8 mouse cellular contexts compared by ENCODE assay signal in genomic region chr15:103299644-103300043, GRCm38 (mm10). TPM values are rescaled to one million over a fixed set of nuclear protein-coding genes. Genes with fewer than 3 reads are reported as not detected.
DNase-seq lines count a peak whose midpoint lies in the region; ATAC-seq and TF ChIP-seq lines count a peak whose summit lies in the region.

No protein-coding gene starts in this region.

- peak overlapping the region; percentile 35 for H3K4me2 ChIP-seq in lung, embryonic 14.5 days
- H3K4me2 ChIP-seq in hindbrain, embryonic 16.5 days (ENCODE audit: low read length) = peak overlapping the region; percentile 58
- H3K4me2 ChIP-seq in neural tube, embryonic 12.5 days (replicated peaks) = peak overlapping the region; percentile 66

- ATAC-seq in lung, embryonic 14.5 days (ENCODE audit: insufficient read depth) = no peak
- ATAC-seq in hindbrain, embryonic 16.5 days = peak; percentile 7
- ATAC-seq in neural tube, embryonic 12.5 days (ENCODE audit: low FRiP score, low read depth) = peak; percentile 1

- H3K27ac ChIP-seq in lung, embryonic 14.5 days (ENCODE audit: low read depth) = peak overlapping the region; percentile 84
- peak overlapping the region; percentile 97 for H3K27ac ChIP-seq in hindbrain, embryonic 16.5 days (ENCODE audit: low read depth, low read length)
- H3K27ac ChIP-seq in neural tube, embryonic 12.5 days = peak overlapping the region; percentile 99

- H3K4me1 ChIP-seq in lung, embryonic 14.5 days (ENCODE audit: insufficient read depth) = peaks cover 42% of the 10 kb centered on the region
- peaks cover 71% of the 10 kb centered on the region for H3K4me1 ChIP-seq in hindbrain, embryonic 16.5 days (ENCODE audit: control insufficient read depth, insufficient read depth, low read depth, low read length)
- H3K4me1 ChIP-seq in neural tube, embryonic 12.5 days = peaks cover 95% of the 10 kb centered on the region

- peaks cover 33% of the 10 kb centered on the region for H3K36me3 ChIP-seq in lung, embryonic 14.5 days (ENCODE audit: insufficient read depth)
- no peaks in the 10 kb centered on the region for H3K36me3 ChIP-seq in hindbrain, embryonic 16.5 days (ENCODE audit: control insufficient read depth, insufficient read depth, low read length)
- no peaks in the 10 kb centered on the region for H3K36me3 ChIP-seq in neural tube, embryonic 12.5 days

- no peaks in the 10 kb centered on the region for H3K9me3 ChIP-seq in lung, embryonic 14.5 days (ENCODE audit: low read depth, low read length)
- no peaks in the 10 kb centered on the region for H3K9me3 ChIP-seq in hindbrain, embryonic 16.5 days (ENCODE audit: control insufficient read depth, low read length)
- H3K9me3 ChIP-seq in neural tube, embryonic 12.5 days = no peaks in the 10 kb centered on the region

- DNase-seq in cerebellum, postnatal 25 days = peak; percentile 26 to 37
- DNase-seq in cerebellum, postnatal 36 days = no peak
- no peak for DNase-seq in lung, embryonic 14.5 days
- no peak for DNase-seq in lung, adult 18-20 months
- DNase-seq in urinary bladder, postnatal 4 days (ENCODE audit: low spot score in 2 of 2) = no peak
- no peak for DNase-seq in frontal cortex, adult 2 months (ENCODE audit: extremely low spot score in 1 of 2, low spot score in 1 of 2)

- no peak for TF ChIP-seq CTCF in lung, embryonic 14.5 days (IDR thresholded peaks at IDR 0.05; ENCODE audit: low read depth)

- 47% methylated on average over 8 of the region's 8 CpGs for WGBS in lung, embryonic 14.5 days
- 14% methylated on average over 8 of the region's 8 CpGs for WGBS in hindbrain, embryonic 16.5 days
- 6% methylated on average over 8 of the region's 8 CpGs for WGBS in neural tube, embryonic 12.5 days

- no peaks in the 10 kb centered on the region for H3K27me3 ChIP-seq in lung, embryonic 14.5 days (ENCODE audit: insufficient read depth, low read length)
- no peaks in the 10 kb centered on the region for H3K27me3 ChIP-seq in hindbrain, embryonic 16.5 days (replicated peaks; ENCODE audit: control insufficient read depth, insufficient read depth, low read length)
- no peaks in the 10 kb centered on the region for H3K27me3 ChIP-seq in neural tube, embryonic 12.5 days (replicated peaks)

- H3K9ac ChIP-seq in lung, embryonic 14.5 days = no peak overlapping the region
- H3K9ac ChIP-seq in hindbrain, embryonic 16.5 days (ENCODE audit: low read depth, low read length) = peak overlapping the region; percentile 58
- H3K9ac ChIP-seq in neural tube, embryonic 12.5 days = peak overlapping the region; percentile 52

- no peak overlapping the region for H3K4me3 ChIP-seq in lung, embryonic 14.5 days (ENCODE audit: low read depth, low read length)
- peak overlapping the region; percentile 30 for H3K4me3 ChIP-seq in hindbrain, embryonic 16.5 days (ENCODE audit: low read length)
- H3K4me3 ChIP-seq in neural tube, embryonic 12.5 days = peak overlapping the region; percentile 11; the same call in 1 of the 2 replicates

RNA-seq across cellular contexts. Expression of gene Gpr84, which starts 10.8 kb away (rescaled TPM):
- 0.61 TPM in 1 of 2 replicates, not detected in the other for polyA plus RNA-seq in lung, embryonic 14.5 days (2014; fragmentation: Nextera tagmentation; extraction: Ambion mirVana)
- 0.34 and 0.42 TPM in 2 replicates for polyA plus RNA-seq in hindbrain, embryonic 16.5 days (2015; fragmentation: Nextera tagmentation; extraction: Ambion mirVana)
- 0.25 and 0.29 TPM in 2 replicates for polyA plus RNA-seq in neural tube, embryonic 12.5 days (2016; fragmentation: Nextera tagmentation; extraction: Ambion mirVana)
- 1.3 and 1.5 TPM in 2 replicates for polyA plus RNA-seq in frontal cortex, adult 2 months (2012; rRNA removed)

RNA-seq across cellular contexts. Expression of gene Copz1, which starts 27.1 kb away (rescaled TPM):
- polyA plus RNA-seq in lung, embryonic 14.5 days (2014; fragmentation: Nextera tagmentation; extraction: Ambion mirVana) = 304 and 306 TPM in 2 replicates
- polyA plus RNA-seq in hindbrain, embryonic 16.5 days (2015; fragmentation: Nextera tagmentation; extraction: Ambion mirVana) = 207 and 209 TPM in 2 replicates
- polyA plus RNA-seq in neural tube, embryonic 12.5 days (2016; fragmentation: Nextera tagmentation; extraction: Ambion mirVana) = 231 and 243 TPM in 2 replicates
- polyA plus RNA-seq in frontal cortex, adult 2 months (2012; rRNA removed) = 141 and 146 TPM in 2 replicates

RNA-seq across cellular contexts. Expression of gene Zfp385a, which starts 40.2 kb away (rescaled TPM):
- 11.8 and 12.0 TPM in 2 replicates for polyA plus RNA-seq in lung, embryonic 14.5 days (2014; fragmentation: Nextera tagmentation; extraction: Ambion mirVana)
- 20.1 and 24.7 TPM in 2 replicates for polyA plus RNA-seq in hindbrain, embryonic 16.5 days (2015; fragmentation: Nextera tagmentation; extraction: Ambion mirVana)
- 20.2 and 20.9 TPM in 2 replicates for polyA plus RNA-seq in neural tube, embryonic 12.5 days (2016; fragmentation: Nextera tagmentation; extraction: Ambion mirVana)
- 46.3 and 46.5 TPM in 2 replicates for polyA plus RNA-seq in frontal cortex, adult 2 months (2012; rRNA removed)

RNA-seq across cellular contexts. Expression of gene Nfe2, which starts 41.4 kb away (rescaled TPM):
- polyA plus RNA-seq in lung, embryonic 14.5 days (2014; fragmentation: Nextera tagmentation; extraction: Ambion mirVana) = 3.9 TPM in 2 replicates
- polyA plus RNA-seq in hindbrain, embryonic 16.5 days (2015; fragmentation: Nextera tagmentation; extraction: Ambion mirVana) = 0.65 and 0.69 TPM in 2 replicates
- polyA plus RNA-seq in neural tube, embryonic 12.5 days (2016; fragmentation: Nextera tagmentation; extraction: Ambion mirVana) = 3.2 and 4.3 TPM in 2 replicates
- 0.48 TPM in 1 of 2 replicates, not detected in the other for polyA plus RNA-seq in frontal cortex, adult 2 months (2012; rRNA removed)

RNA-seq across cellular contexts. Expression of gene Hnrnpa1, which starts 59.4 kb away (rescaled TPM):
- 1,022 and 1,035 TPM in 2 replicates for polyA plus RNA-seq in lung, embryonic 14.5 days (2014; fragmentation: Nextera tagmentation; extraction: Ambion mirVana)
- 483 and 550 TPM in 2 replicates for polyA plus RNA-seq in hindbrain, embryonic 16.5 days (2015; fragmentation: Nextera tagmentation; extraction: Ambion mirVana)
- 1,154 and 1,199 TPM in 2 replicates for polyA plus RNA-seq in neural tube, embryonic 12.5 days (2016; fragmentation: Nextera tagmentation; extraction: Ambion mirVana)
- 360 and 407 TPM in 2 replicates for polyA plus RNA-seq in frontal cortex, adult 2 months (2012; rRNA removed)

Comparison
In these comparisons a context has a peak if more than half of its experiments do, and no peak if none do; other contexts are left out.
1. DNase-seq: peak in cerebellum, postnatal 25 days (2 of 2); none in cerebellum, postnatal 36 days (0 of 2), lung, embryonic 14.5 days (single experiment), lung, adult 18-20 months (0 of 2), urinary bladder, postnatal 4 days (0 of 2) and frontal cortex, adult 2 months (0 of 2).
2. Peak in every context shown above with its lines, with median percentiles within 50 percentile points of each other: H3K27ac ChIP-seq and H3K4me2 ChIP-seq.